Mouse (Mus musculus): ENCODE data around the gene Gabarapl1. TPM values are rescaled to one million over a fixed set of nuclear protein-coding genes. Genes with fewer than 3 reads are reported as not detected.

The Gabarapl1 gene
- polyA plus RNA-seq, 1 experiment from 2014 or later: 16.3 TPM

- H3K9me3 ChIP-seq (ENCODE audit: control insufficient read depth, low read length): no peaks in the 10 kb centered on the region
- no peaks in the 10 kb centered on the region for H3K4me1 ChIP-seq (ENCODE audit: control insufficient read depth in 2 of 2, insufficient read depth in 2 of 2, low read length in 2 of 2)
- no peak for ATAC-seq (ENCODE audit: insufficient number of reproducible peaks, insufficient read depth, low FRiP score, low read depth)
- no peak overlapping the region for H3K9ac ChIP-seq (ENCODE audit: low read length)
- no peaks in the 10 kb centered on the region for H3K27me3 ChIP-seq (ENCODE audit: control insufficient read depth, insufficient read depth, low read length)
- no peak overlapping the region for H3K4me3 ChIP-seq (ENCODE audit: control insufficient read depth in 1 of 2, insufficient read depth in 1 of 2, low read depth in 1 of 2, low read length in 2 of 2)
- H3K27ac ChIP-seq (replicated peaks in 1 of 2; ENCODE audit: control insufficient read depth in 1 of 2, insufficient read depth in 1 of 2, low read depth in 2 of 2, low read length in 2 of 2): no peak overlapping the region
- H3K36me3 ChIP-seq (ENCODE audit: control insufficient read depth, insufficient read depth, low read length): no peaks in the 10 kb centered on the region
- H3K4me2 ChIP-seq (ENCODE audit: low read length): no peak overlapping the region
Measured at GRCm38 (mm10) chr6:129526069-129526468, 6.9 kb upstream of the Gabarapl1 start.

GRCm38 (mm10) chr6:129527416-129527815 is 5.5 kb upstream of the Gabarapl1 start:
- Histone ChIP-seq H3K27me3 (ENCODE audit: control insufficient read depth, insufficient read depth, low read length) (no peaks in the 10 kb centered on the region), H3K4me3 (ENCODE audit: control insufficient read depth in 1 of 2, insufficient read depth in 1 of 2, low read depth in 1 of 2, low read length in 2 of 2) (no peak overlapping the region), H3K9ac (ENCODE audit: low read length) (no peak overlapping the region), H3K4me1 (ENCODE audit: control insufficient read depth in 2 of 2, insufficient read depth in 2 of 2, low read length in 2 of 2) (no peaks in the 10 kb centered on the region), H3K27ac (replicated peaks in 1 of 2; ENCODE audit: control insufficient read depth in 1 of 2, insufficient read depth in 1 of 2, low read depth in 2 of 2, low read length in 2 of 2) (no peak overlapping the region), H3K36me3 (ENCODE audit: control insufficient read depth, insufficient read depth, low read length) (no peaks in the 10 kb centered on the region), H3K4me2 (ENCODE audit: low read length) (no peak overlapping the region), H3K9me3 (ENCODE audit: control insufficient read depth, low read length) (no peaks in the 10 kb centered on the region)
- WGBS: 52% methylated on average over 2 of the region's 2 CpGs
- ATAC-seq (ENCODE audit: insufficient number of reproducible peaks, insufficient read depth, low FRiP score, low read depth): no peak; the same call in 1 of the 2 replicates

- peaks cover 0 to 3% of the 10 kb centered on the region in 2 experiments; a peak in 2 of 4 replicates for H3K4me1 ChIP-seq (ENCODE audit: control insufficient read depth in 2 of 2, insufficient read depth in 2 of 2, low read length in 2 of 2)
- H3K4me2 ChIP-seq (ENCODE audit: low read length): no peak overlapping the region
- 76% methylated on average over 1 of the region's 1 CpGs for WGBS
- H3K27me3 ChIP-seq (ENCODE audit: control insufficient read depth, insufficient read depth, low read length): no peaks in the 10 kb centered on the region
- no peak overlapping the region for H3K27ac ChIP-seq (replicated peaks in 1 of 2; ENCODE audit: control insufficient read depth in 1 of 2, insufficient read depth in 1 of 2, low read depth in 2 of 2, low read length in 2 of 2)
- no peak overlapping the region for H3K9ac ChIP-seq (ENCODE audit: low read length)
- no peak overlapping the region for H3K4me3 ChIP-seq (ENCODE audit: control insufficient read depth in 1 of 2, insufficient read depth in 1 of 2, low read depth in 1 of 2, low read length in 2 of 2)
- no peaks in the 10 kb centered on the region for H3K9me3 ChIP-seq (ENCODE audit: control insufficient read depth, low read length)
- no peak for ATAC-seq (ENCODE audit: insufficient number of reproducible peaks, insufficient read depth, low FRiP score, low read depth)
- no peaks in the 10 kb centered on the region for H3K36me3 ChIP-seq (ENCODE audit: control insufficient read depth, insufficient read depth, low read length)
Measured at GRCm38 (mm10) chr6:129529605-129530004, 3.4 kb upstream of the Gabarapl1 start.

- H3K4me3 ChIP-seq (ENCODE audit: control insufficient read depth in 1 of 2, insufficient read depth in 1 of 2, low read depth in 1 of 2, low read length in 2 of 2): no peak overlapping the region
- H3K4me1 ChIP-seq (ENCODE audit: control insufficient read depth in 2 of 2, insufficient read depth in 2 of 2, low read length in 2 of 2): peaks cover 2 to 10% of the 10 kb centered on the region in 2 experiments
- H3K36me3 ChIP-seq (ENCODE audit: control insufficient read depth, insufficient read depth, low read length): no peaks in the 10 kb centered on the region
- H3K9ac ChIP-seq (ENCODE audit: low read length): no peak overlapping the region
- H3K9me3 ChIP-seq (ENCODE audit: control insufficient read depth, low read length): no peaks in the 10 kb centered on the region
- H3K27me3 ChIP-seq (ENCODE audit: control insufficient read depth, insufficient read depth, low read length): no peaks in the 10 kb centered on the region
- H3K4me2 ChIP-seq (ENCODE audit: low read length): no peak overlapping the region
- H3K27ac ChIP-seq (replicated peaks in 1 of 2; ENCODE audit: control insufficient read depth in 1 of 2, insufficient read depth in 1 of 2, low read depth in 2 of 2, low read length in 2 of 2): no peak overlapping the region
- no peak for ATAC-seq (ENCODE audit: insufficient number of reproducible peaks, insufficient read depth, low FRiP score, low read depth)
Measured at GRCm38 (mm10) chr6:129530261-129530660, 2.7 kb upstream of the Gabarapl1 start.

GRCm38 (mm10) chr6:129532556-129532941 is 411 bp upstream of the Gabarapl1 start:
- Histone ChIP-seq H3K9me3 (ENCODE audit: control insufficient read depth, low read length) (no peaks in the 10 kb centered on the region), H3K4me2 (ENCODE audit: low read length) (peak overlapping the region; percentile 88), H3K4me3 (ENCODE audit: control insufficient read depth in 1 of 2, insufficient read depth in 1 of 2, low read depth in 1 of 2, low read length in 2 of 2) (peak overlapping the region; percentile 90 to 91), H3K36me3 (ENCODE audit: control insufficient read depth, insufficient read depth, low read length) (peaks cover 5% of the 10 kb centered on the region), H3K9ac (ENCODE audit: low read length) (peak overlapping the region; percentile 84), H3K27ac (replicated peaks in 1 of 2; ENCODE audit: control insufficient read depth in 1 of 2, insufficient read depth in 1 of 2, low read depth in 2 of 2, low read length in 2 of 2) (peak overlapping the region; percentile 46 to 77), H3K4me1 (ENCODE audit: control insufficient read depth in 2 of 2, insufficient read depth in 2 of 2, low read length in 2 of 2) (peaks cover 8 to 16% of the 10 kb centered on the region in 2 experiments), H3K27me3 (ENCODE audit: control insufficient read depth, insufficient read depth, low read length) (no peaks in the 10 kb centered on the region)
- no peak; the same call in 1 of the 2 replicates for ATAC-seq (ENCODE audit: insufficient number of reproducible peaks, insufficient read depth, low FRiP score, low read depth)
- WGBS: 30% methylated on average over 7 of the region's 7 CpGs

GRCm38 (mm10) chr6:129534057-129534456 is 1.1 kb downstream of the Gabarapl1 start:
- Histone ChIP-seq H3K4me1 (ENCODE audit: control insufficient read depth in 2 of 2, insufficient read depth in 2 of 2, low read length in 2 of 2) (peaks cover 8 to 16% of the 10 kb centered on the region in 2 experiments), H3K27me3 (ENCODE audit: control insufficient read depth, insufficient read depth, low read length) (no peaks in the 10 kb centered on the region), H3K36me3 (ENCODE audit: control insufficient read depth, insufficient read depth, low read length) (peaks cover 21% of the 10 kb centered on the region), H3K9me3 (ENCODE audit: control insufficient read depth, low read length) (no peaks in the 10 kb centered on the region), H3K4me2 (ENCODE audit: low read length) (peak overlapping the region; percentile 88), H3K4me3 (ENCODE audit: control insufficient read depth in 1 of 2, insufficient read depth in 1 of 2, low read depth in 1 of 2, low read length in 2 of 2) (peak overlapping the region; percentile 90 to 91), H3K27ac (replicated peaks in 1 of 2; ENCODE audit: control insufficient read depth in 1 of 2, insufficient read depth in 1 of 2, low read depth in 2 of 2, low read length in 2 of 2) (peak overlapping the region in 1 of 2 experiments; percentile 77; a peak in 1 of 4 replicates), H3K9ac (ENCODE audit: low read length) (peak overlapping the region; percentile 84)
- WGBS: 14% methylated on average over 9 of the region's 9 CpGs
- ATAC-seq (ENCODE audit: insufficient number of reproducible peaks, insufficient read depth, low FRiP score, low read depth): no peak

GRCm38 (mm10) chr6:129534627-129535190 is 1.7 kb downstream of the Gabarapl1 start:
- Histone ChIP-seq H3K4me3 (ENCODE audit: control insufficient read depth in 1 of 2, insufficient read depth in 1 of 2, low read depth in 1 of 2, low read length in 2 of 2) (peak overlapping the region in 1 of 2 experiments; percentile 90; a peak in 2 of 4 replicates), H3K9me3 (ENCODE audit: control insufficient read depth, low read length) (no peaks in the 10 kb centered on the region), H3K9ac (ENCODE audit: low read length) (peak overlapping the region; percentile 84), H3K27me3 (ENCODE audit: control insufficient read depth, insufficient read depth, low read length) (no peaks in the 10 kb centered on the region), H3K4me2 (ENCODE audit: low read length) (peak overlapping the region; percentile 88), H3K4me1 (ENCODE audit: control insufficient read depth in 2 of 2, insufficient read depth in 2 of 2, low read length in 2 of 2) (peaks cover 8 to 16% of the 10 kb centered on the region in 2 experiments), H3K36me3 (ENCODE audit: control insufficient read depth, insufficient read depth, low read length) (peaks cover 27% of the 10 kb centered on the region), H3K27ac (replicated peaks in 1 of 2; ENCODE audit: control insufficient read depth in 1 of 2, insufficient read depth in 1 of 2, low read depth in 2 of 2, low read length in 2 of 2) (peak overlapping the region; percentile 5 to 41; a peak in 2 of 4 replicates)
- 40% methylated on average over 4 of the region's 4 CpGs for WGBS
- no peak for ATAC-seq (ENCODE audit: insufficient number of reproducible peaks, insufficient read depth, low FRiP score, low read depth)

GRCm38 (mm10) chr6:129535723-129536122 is 2.8 kb downstream of the Gabarapl1 start:
- Histone ChIP-seq H3K36me3 (ENCODE audit: control insufficient read depth, insufficient read depth, low read length) (peaks cover 37% of the 10 kb centered on the region), H3K27me3 (ENCODE audit: control insufficient read depth, insufficient read depth, low read length) (no peaks in the 10 kb centered on the region), H3K9ac (ENCODE audit: low read length) (no peak overlapping the region), H3K9me3 (ENCODE audit: control insufficient read depth, low read length) (no peaks in the 10 kb centered on the region), H3K4me3 (ENCODE audit: control insufficient read depth in 1 of 2, insufficient read depth in 1 of 2, low read depth in 1 of 2, low read length in 2 of 2) (no peak overlapping the region), H3K4me2 (ENCODE audit: low read length) (peak overlapping the region; percentile 88), H3K27ac (replicated peaks in 1 of 2; ENCODE audit: control insufficient read depth in 1 of 2, insufficient read depth in 1 of 2, low read depth in 2 of 2, low read length in 2 of 2) (no peak overlapping the region), H3K4me1 (ENCODE audit: control insufficient read depth in 2 of 2, insufficient read depth in 2 of 2, low read length in 2 of 2) (peaks cover 8 to 16% of the 10 kb centered on the region in 2 experiments)
- WGBS: 30% methylated on average over 4 of the region's 4 CpGs
- no peak for ATAC-seq (ENCODE audit: insufficient number of reproducible peaks, insufficient read depth, low FRiP score, low read depth)
